Mouse (Mus musculus): ENCODE results near the gene Srgap1. TPM values are rescaled to one million over a fixed set of nuclear protein-coding genes. Genes with fewer than 3 reads are reported as not detected.

Gene Srgap1
- 35.5 and 36.7 TPM in 2 replicates for polyA plus RNA-seq (2016; fragmentation: Nextera tagmentation; extraction: Ambion mirVana)

DNA sequence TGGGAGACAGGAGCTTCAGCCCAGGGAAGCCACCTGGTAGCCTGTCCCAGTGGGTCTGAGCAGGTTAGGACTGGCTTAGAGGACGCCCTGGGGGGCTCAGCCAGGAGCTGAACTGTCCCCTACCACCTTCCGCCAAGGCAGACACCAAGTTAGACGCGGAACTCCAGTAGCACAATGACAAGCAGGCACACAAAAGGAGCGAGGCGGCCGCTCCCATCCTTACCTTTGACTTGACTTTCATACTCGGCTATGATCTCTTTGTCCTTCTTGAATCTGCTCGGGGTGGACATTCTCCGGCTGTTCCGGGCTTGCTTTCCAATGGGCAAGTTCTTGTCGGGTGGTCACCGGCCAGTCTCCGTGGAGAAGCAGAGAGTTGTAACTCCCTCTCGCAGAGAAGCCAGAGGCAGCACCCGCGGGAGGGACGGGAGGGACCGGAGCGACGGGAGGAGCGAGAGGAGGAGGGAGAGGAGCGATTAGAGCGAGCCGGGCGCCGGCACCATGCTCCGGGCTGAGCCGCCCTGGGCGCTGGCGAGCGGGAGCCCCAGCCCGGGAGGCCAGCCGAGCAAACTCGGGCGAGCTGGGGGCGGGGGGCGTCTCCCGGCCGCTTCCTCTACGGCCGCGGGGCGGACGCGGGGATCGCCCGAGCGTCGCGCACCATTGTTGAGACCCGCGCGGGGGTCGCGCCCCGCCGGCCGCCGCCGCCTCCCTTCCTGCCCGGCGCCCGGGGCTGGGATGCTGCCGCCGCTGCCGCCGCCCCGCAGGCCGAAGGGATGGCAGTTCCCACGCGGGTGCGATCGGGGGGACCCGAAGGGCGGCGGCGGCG is at the start of gene Srgap1:
Gene Srgap1 (minus strand): TSS at position 412 of the 823 bp plus-strand sequence.
- H3K4me2 ChIP-seq (replicated peaks): peak within 1 kb of the TSS; percentile 65
- 0 out of 2 replicates have a peak, but pooled peaks cover 2% of the 10 kb centered on the region for H3K9me3 ChIP-seq (replicated peaks)
- H3K4me1 ChIP-seq: peaks cover 11% of the 10 kb centered on the region
- H3K27me3 ChIP-seq: no peaks in the 10 kb centered on the region
- H3K36me3 ChIP-seq: 0 out of 2 replicates have a peak, but pooled peaks cover 5% of the 10 kb centered on the region
- H3K9ac ChIP-seq: peak within 1 kb of the TSS; percentile 92
- peak within 1 kb of the TSS; percentile 87 for H3K4me3 ChIP-seq
- peak; percentile 86 for ATAC-seq (ENCODE audit: low FRiP score)
- peak within 1 kb of the TSS; percentile 94 for H3K27ac ChIP-seq
- under 1% methylated on average over 49 of the region's 79 CpGs for WGBS

DNA sequence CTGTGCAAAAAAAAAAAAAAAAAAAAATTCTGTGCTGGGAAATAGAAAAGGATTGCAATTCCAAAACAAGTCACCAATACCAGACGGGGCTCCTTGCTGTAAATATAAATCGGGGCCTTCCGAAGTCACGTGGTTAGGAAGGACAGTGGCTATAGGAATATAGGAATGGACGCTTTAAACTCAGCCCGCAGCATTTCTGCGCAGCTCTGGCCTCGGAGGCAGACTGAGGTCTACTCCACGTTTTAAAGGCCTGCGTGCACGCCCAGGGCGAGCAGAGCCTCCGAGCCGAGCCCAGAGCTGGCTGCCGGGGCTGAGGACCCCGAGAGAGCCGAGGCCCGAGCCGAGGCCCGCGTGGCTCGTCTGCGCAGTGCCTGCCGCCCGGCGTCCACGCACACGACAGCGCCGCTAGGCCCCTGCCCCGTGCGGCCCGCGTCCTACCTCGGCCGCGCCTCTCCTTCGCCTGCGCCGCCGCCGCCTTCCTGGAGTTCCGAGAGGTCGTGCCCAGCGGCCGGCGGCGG is 49.4 kb upstream of the Srgap1 start:
- no peaks in the 10 kb centered on the region for H3K9me3 ChIP-seq (replicated peaks)
- under 1% methylated on average over 47 of the region's 48 CpGs for WGBS
- peak overlapping the region; percentile 68 for H3K4me2 ChIP-seq (replicated peaks)
- peak overlapping the region; percentile 82 for H3K4me3 ChIP-seq
- H3K36me3 ChIP-seq: no peaks in the 10 kb centered on the region
- H3K27ac ChIP-seq: peak overlapping the region; percentile 88
- peak; percentile 84 for ATAC-seq (ENCODE audit: low FRiP score)
- peaks cover 8% of the 10 kb centered on the region for H3K4me1 ChIP-seq
- peak overlapping the region; percentile 85 for H3K9ac ChIP-seq
- no peaks in the 10 kb centered on the region for H3K27me3 ChIP-seq

DNA sequence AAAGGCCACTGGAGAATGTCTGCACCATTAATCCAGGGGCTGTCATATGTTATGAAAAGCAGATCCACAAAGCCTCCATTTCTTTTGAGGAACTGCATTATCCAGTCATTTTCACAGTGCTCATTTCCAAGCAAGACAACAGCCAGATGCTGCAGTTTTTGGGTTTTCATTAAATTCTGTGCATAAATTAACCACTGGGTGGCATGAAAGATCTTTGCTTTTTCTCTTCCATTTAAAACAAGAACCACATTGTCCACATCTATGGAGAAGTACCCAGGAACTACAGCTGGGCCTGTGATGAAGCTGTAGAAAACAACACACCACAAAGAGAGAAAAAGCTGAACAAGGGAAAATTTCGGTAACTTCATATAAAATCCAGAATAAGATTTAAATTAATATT is 43.4 kb upstream of the Srgap1 start:
- Histone ChIP-seq H3K27ac (no peak overlapping the region), H3K9me3 (replicated peaks) (peaks cover 9% of the 10 kb centered on the region), H3K4me1 (peaks cover 2% of the 10 kb centered on the region; the same call in 1 of the 2 replicates), H3K27me3 (no peaks in the 10 kb centered on the region), H3K9ac (no peak overlapping the region), H3K4me3 (no peak overlapping the region), H3K36me3 (peaks cover 35% of the 10 kb centered on the region), H3K4me2 (replicated peaks) (no peak overlapping the region)
- ATAC-seq (ENCODE audit: low FRiP score): no peak
- WGBS: 98% methylated on average over 1 of the region's 1 CpGs

DNA sequence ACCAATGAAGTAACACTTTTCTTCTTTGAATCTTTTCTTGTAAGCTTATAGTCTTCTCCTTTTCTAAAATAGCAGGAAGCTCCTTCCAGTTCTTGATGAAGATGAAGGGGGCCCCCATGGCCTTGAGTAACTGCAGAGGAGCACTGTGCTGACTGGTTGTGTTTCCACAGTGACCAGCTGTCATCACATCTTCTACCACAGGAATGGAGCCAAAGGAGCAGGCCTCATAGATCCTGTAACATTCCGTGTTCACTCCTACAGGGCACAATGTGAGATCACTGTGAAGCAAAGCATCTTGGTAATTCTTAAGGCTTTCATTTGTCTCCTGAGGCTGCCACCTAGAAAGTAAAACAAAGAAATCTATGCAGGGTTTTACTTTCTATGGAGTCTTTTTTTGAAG is 34.2 kb upstream of the Srgap1 start:
- Histone ChIP-seq H3K9me3 (replicated peaks) (0 out of 2 replicates have a peak, but pooled peaks cover 4% of the 10 kb centered on the region), H3K27me3 (no peaks in the 10 kb centered on the region), H3K4me3 (no peak overlapping the region), H3K4me2 (replicated peaks) (no peak overlapping the region), H3K9ac (no peak overlapping the region), H3K4me1 (no peaks in the 10 kb centered on the region), H3K36me3 (peaks cover 12% of the 10 kb centered on the region), H3K27ac (no peak overlapping the region)
- WGBS: 88% methylated on average over 1 of the region's 1 CpGs
- ATAC-seq (ENCODE audit: low FRiP score): no peak

DNA sequence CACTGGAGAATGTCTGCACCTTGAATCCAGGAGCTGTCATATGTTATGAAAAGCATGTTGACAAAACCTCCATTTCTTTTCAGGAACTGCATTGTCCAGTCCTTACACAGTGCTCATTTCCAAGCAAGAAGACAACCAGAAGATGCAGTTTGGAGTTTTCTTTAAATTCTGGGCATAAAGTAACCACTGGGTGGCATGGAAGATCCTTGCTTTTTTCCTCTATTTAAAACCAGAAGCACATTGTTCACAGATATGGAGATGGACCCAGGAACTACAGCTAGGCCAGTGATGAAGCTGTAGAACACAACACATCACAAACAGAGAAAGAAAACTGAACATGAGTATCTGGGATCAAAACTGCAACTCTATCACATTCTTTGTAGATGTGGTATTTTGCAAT is 22.0 kb upstream of the Srgap1 start:
- H3K36me3 ChIP-seq: no peaks in the 10 kb centered on the region
- no peaks in the 10 kb centered on the region for H3K27me3 ChIP-seq
- no peaks in the 10 kb centered on the region for H3K9me3 ChIP-seq (replicated peaks)
- no peak overlapping the region for H3K4me2 ChIP-seq (replicated peaks)
- no peak overlapping the region for H3K27ac ChIP-seq
- H3K4me3 ChIP-seq: no peak overlapping the region
- H3K9ac ChIP-seq: no peak overlapping the region
- ATAC-seq (ENCODE audit: low FRiP score): no peak
- no peaks in the 10 kb centered on the region for H3K4me1 ChIP-seq

DNA sequence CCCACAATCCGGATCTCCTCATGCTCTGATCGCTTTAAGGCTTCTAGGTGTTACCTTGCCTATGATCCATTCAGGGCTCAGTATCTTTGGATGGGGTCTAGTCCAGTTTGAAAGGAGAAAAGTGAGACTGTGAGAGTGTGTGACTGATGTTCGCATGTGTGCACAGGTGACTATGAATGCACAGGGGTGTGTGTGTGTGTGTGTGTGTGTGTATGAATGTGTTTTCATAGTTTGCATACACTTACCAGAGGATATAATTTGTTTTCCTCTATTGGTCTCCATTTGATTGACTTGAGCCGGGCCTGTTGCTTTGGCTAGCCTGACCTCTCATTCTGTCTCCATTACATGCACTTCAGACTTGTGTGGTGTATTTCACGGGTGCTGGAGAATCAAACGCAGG is 8.7 kb upstream of the Srgap1 start:
- Histone ChIP-seq H3K9ac (no peak overlapping the region), H3K9me3 (replicated peaks) (no peaks in the 10 kb centered on the region), H3K27me3 (no peaks in the 10 kb centered on the region), H3K27ac (no peak overlapping the region), H3K4me1 (no peaks in the 10 kb centered on the region), H3K36me3 (no peaks in the 10 kb centered on the region), H3K4me2 (replicated peaks) (no peak overlapping the region), H3K4me3 (no peak overlapping the region)
- WGBS: 87% methylated on average over 6 of the region's 6 CpGs
- ATAC-seq (ENCODE audit: low FRiP score): no peak

DNA sequence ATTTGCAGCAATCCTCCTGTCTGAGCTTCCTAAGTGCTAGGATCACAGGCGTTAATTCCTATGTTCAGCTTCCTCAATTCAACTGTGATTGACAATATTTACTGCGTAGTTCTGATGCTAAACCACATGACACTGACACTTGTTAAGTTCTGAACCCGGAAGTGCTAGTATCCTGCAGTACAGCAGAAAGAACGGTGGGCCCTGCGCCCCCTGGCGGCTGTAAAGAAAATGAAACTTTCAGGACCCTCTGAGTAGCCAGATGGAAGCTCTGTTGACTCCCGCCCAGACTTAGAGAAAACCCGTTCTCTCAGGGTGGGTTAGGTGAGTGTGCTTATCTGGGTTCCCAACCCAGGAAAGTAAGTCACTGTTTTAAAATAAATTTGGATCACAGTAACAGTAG is 7.4 kb upstream of the Srgap1 start:
- no peak overlapping the region for H3K4me2 ChIP-seq (replicated peaks)
- H3K4me1 ChIP-seq: no peaks in the 10 kb centered on the region
- no peaks in the 10 kb centered on the region for H3K27me3 ChIP-seq
- H3K4me3 ChIP-seq: no peak overlapping the region
- 15% methylated on average over 8 of the region's 8 CpGs for WGBS
- no peaks in the 10 kb centered on the region for H3K36me3 ChIP-seq
- no peak overlapping the region for H3K9ac ChIP-seq
- H3K27ac ChIP-seq: no peak overlapping the region
- no peaks in the 10 kb centered on the region for H3K9me3 ChIP-seq (replicated peaks)
- peak; percentile 78 for ATAC-seq (ENCODE audit: low FRiP score)

DNA sequence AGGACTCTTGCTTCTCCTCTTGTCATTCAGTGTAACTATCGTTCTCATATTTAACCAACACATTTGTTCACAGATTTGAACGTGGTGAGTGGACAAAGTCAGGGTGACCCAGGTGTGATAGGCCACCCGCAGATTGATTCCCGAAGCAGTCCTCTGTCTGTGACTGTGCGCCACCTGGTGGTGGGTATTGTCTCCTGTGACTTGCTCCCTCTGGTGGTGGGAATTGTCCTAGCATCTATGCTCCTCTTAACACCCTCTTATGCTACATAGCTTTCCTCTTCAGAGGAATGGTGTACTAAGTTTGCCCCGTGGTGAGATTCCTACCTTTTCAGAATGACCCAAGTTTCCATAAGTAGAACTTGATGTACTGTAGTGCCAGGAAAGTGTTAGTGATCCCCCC is 4.7 kb upstream of the Srgap1 start:
- Histone ChIP-seq H3K27ac (no peak overlapping the region), H3K4me3 (no peak overlapping the region), H3K4me2 (replicated peaks) (no peak overlapping the region), H3K4me1 (no peaks in the 10 kb centered on the region), H3K27me3 (no peaks in the 10 kb centered on the region), H3K36me3 (no peaks in the 10 kb centered on the region), H3K9ac (no peak overlapping the region), H3K9me3 (replicated peaks) (0 out of 2 replicates have a peak, but pooled peaks cover 2% of the 10 kb centered on the region)
- WGBS: 38% methylated on average over 6 of the region's 6 CpGs
- no peak for ATAC-seq (ENCODE audit: low FRiP score)

DNA sequence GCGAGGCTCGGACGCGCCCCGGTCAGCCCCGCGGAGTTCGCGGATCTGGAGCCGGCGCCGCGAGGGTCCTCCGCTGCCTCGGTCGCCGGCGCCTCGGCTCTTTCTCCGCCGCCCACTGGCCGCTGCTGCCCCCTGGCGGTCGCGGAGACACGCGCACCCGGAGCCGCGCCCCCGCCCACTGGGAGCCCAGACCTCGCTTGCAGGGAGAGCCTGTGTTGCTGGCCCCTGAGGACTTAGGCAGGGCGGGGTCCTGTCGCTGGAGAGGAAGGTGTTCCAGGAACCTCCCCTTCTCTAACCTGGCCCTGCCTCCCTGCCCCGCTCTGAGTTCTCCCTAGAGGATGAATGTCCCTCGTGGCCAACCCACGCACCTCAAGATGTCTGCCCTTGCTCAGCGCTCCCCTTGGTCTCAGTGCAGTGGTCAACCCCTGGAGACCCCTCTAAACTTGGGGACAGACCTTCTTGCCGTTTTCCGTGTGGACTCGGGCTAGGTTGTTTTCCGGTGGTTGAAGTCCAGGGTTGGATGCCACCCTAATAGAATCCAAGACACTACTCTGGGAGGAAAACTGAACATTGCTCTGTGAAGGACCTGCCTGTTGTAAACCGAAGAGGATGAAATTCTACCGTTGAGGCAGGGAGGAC is 731 bp upstream of the Srgap1 start:
- peak overlapping the region; percentile 87 for H3K4me3 ChIP-seq
- ATAC-seq (ENCODE audit: low FRiP score): peak; percentile 75
- H3K4me2 ChIP-seq (replicated peaks): peak overlapping the region; percentile 65
- no peaks in the 10 kb centered on the region for H3K36me3 ChIP-seq
- 11% methylated on average over 42 of the region's 44 CpGs for WGBS
- H3K27me3 ChIP-seq: no peaks in the 10 kb centered on the region
- H3K4me1 ChIP-seq: peaks cover 11% of the 10 kb centered on the region
- 0 out of 2 replicates have a peak, but pooled peaks cover 2% of the 10 kb centered on the region for H3K9me3 ChIP-seq (replicated peaks)
- H3K9ac ChIP-seq: peak overlapping the region; percentile 92
- peak overlapping the region; percentile 94 for H3K27ac ChIP-seq

DNA sequence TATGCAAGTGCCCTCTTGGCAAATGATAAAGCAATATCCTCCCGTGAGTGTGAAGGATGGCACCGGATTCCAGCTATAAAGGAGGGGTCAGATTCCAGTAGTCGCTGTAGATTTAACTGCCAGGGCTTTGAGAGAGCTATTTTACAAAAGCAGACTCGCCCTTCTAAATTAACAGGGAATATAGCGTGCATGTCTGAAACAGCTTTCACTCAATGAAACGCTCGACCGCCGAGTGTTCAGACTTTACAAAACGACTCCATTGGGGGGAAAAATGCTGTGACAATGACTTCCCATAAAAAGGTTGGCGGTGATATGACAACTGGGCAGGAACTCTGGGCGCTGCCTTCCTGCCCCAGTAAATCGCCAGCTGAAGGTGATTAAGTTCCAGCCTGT is 608 bp downstream of the Srgap1 start:
- Histone ChIP-seq H3K9ac (peak overlapping the region; percentile 92), H3K4me1 (peaks cover 11% of the 10 kb centered on the region), H3K27me3 (no peaks in the 10 kb centered on the region), H3K9me3 (replicated peaks) (0 out of 2 replicates have a peak, but pooled peaks cover 2% of the 10 kb centered on the region), H3K27ac (peak overlapping the region; percentile 94), H3K4me3 (peak overlapping the region; percentile 87), H3K4me2 (replicated peaks) (peak overlapping the region; percentile 65), H3K36me3 (0 out of 2 replicates have a peak, but pooled peaks cover 5% of the 10 kb centered on the region)
- ATAC-seq (ENCODE audit: low FRiP score): no peak
- WGBS: under 1% methylated on average over 13 of the region's 13 CpGs

DNA sequence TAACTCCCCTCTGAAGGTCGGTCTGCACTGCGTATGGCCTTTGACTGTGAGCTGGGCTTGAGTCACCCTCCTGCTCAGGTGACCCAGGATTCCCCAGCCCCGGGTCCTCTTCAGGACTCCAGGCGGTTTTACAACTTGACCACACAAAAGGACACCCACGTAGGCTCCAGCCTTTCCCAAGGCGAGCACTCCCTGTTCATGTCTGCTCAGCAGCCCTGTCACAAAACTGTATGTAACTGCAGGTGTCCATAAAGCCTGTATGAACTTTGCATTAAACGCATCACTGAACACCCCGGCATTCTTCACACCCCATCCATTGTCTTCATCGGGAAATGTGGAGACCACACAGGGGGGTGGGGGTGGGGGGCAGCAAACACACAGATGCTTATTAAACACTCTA is 1.2 kb downstream of the Srgap1 start:
- no peak for ATAC-seq (ENCODE audit: low FRiP score)
- H3K9ac ChIP-seq: peak overlapping the region; percentile 92
- WGBS: 9% methylated on average over 9 of the region's 9 CpGs
- peak overlapping the region; percentile 87 for H3K4me3 ChIP-seq
- 0 out of 2 replicates have a peak, but pooled peaks cover 2% of the 10 kb centered on the region for H3K9me3 ChIP-seq (replicated peaks)
- peaks cover 11% of the 10 kb centered on the region for H3K4me1 ChIP-seq
- H3K4me2 ChIP-seq (replicated peaks): peak overlapping the region; percentile 65
- H3K27ac ChIP-seq: peak overlapping the region; percentile 94
- no peaks in the 10 kb centered on the region for H3K27me3 ChIP-seq
- H3K36me3 ChIP-seq: 0 out of 2 replicates have a peak, but pooled peaks cover 5% of the 10 kb centered on the region

DNA sequence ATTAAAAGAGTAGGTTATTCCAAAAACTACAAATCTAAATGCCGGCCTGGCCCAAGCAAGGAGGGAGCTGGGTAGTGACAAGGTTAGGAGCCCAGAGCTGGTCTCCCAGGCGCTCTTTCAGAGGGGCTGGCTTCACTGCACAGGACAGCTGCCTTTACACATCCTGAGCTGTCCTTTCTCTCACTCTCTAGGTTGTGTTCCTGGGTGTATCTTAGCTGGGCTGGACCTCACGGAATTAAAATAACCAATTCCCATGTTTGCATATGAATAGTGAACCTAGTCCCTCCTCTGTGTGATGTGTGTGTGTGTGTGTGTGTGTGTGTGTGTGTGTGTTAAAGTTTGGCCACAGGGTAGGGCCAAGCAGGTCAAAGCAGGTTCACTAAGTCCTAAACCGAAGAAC is 2.2 kb downstream of the Srgap1 start:
- H3K4me1 ChIP-seq: peaks cover 11% of the 10 kb centered on the region
- peak overlapping the region; percentile 65 for H3K4me2 ChIP-seq (replicated peaks)
- no peaks in the 10 kb centered on the region for H3K27me3 ChIP-seq
- peak overlapping the region; percentile 87 for H3K4me3 ChIP-seq
- 58% methylated on average over 4 of the region's 4 CpGs for WGBS
- peak overlapping the region; percentile 92 for H3K9ac ChIP-seq
- ATAC-seq (ENCODE audit: low FRiP score): no peak
- H3K36me3 ChIP-seq: 0 out of 2 replicates have a peak, but pooled peaks cover 5% of the 10 kb centered on the region
- H3K27ac ChIP-seq: peak overlapping the region; percentile 58
- 0 out of 2 replicates have a peak, but pooled peaks cover 2% of the 10 kb centered on the region for H3K9me3 ChIP-seq (replicated peaks)

Data from hindbrain, embryonic 12.5 days (tissue).